Mouse (Mus musculus) neural tube, embryonic 14.5 days (tissue): ENCODE measurements at regions not wholly inside any gene's neighbourhood (a gene's known extent, or its start where the extent isn't known, plus 50 kb on each side); places are given as distances from the start of the nearest gene placed in this dataset.
A peak's percentile ranks its signal among the peaks of the same experiment; 100 is the strongest.

Experiments used
- ATAC-seq: fragments of 200-750 bp; cut with Nextera tagmentation; 2 replicates; pipeline ENCODE4 v1.8.0; 2017; ENCODE audit warnings: low read depth, mild to moderate bottlenecking, moderate TSS enrichment, moderate library complexity
- H3K27ac ChIP-seq: fragments of 300-500 bp; sonication (generic); 2 replicates; pipeline ENCODE4 v1.5.1; 2014; ENCODE audit warnings: low read depth, mild to moderate bottlenecking, control low read depth, low read length, moderate library complexity, mixed read lengths
- H3K27me3 ChIP-seq: fragments of 300-500 bp; sonication (generic); 2 replicates; pipeline ENCODE4 v1.6.1; 2014; ENCODE audit warnings: low read length; ENCODE audit not compliant: control insufficient read depth, insufficient read depth
- H3K36me3 ChIP-seq: fragments of 300-500 bp; sonication (generic); 2 replicates; pipeline ENCODE4 v1.6.1; 2014; ENCODE audit warnings: low read length, mixed read lengths; ENCODE audit not compliant: control insufficient read depth, insufficient read depth
- H3K4me1 ChIP-seq: fragments of 300-500 bp; sonication (generic); 2 replicates; pipeline ENCODE4 v1.6.1; 2014; ENCODE audit warnings: low read length; ENCODE audit not compliant: control insufficient read depth, insufficient read depth
- H3K4me2 ChIP-seq: fragments of 300-500 bp; sonication (generic); 2 replicates; pipeline ENCODE4 v1.6.1; 2014; ENCODE audit warnings: mild to moderate bottlenecking, low read depth, low read length, control low read depth
- H3K4me3 ChIP-seq: fragments of 300-500 bp; sonication (generic); 2 replicates; pipeline ENCODE4 v1.5.1; 2014; ENCODE audit warnings: low read depth, low read length, control low read depth, mixed read lengths
- H3K9ac ChIP-seq: fragments of 300-500 bp; sonication (generic); replicated peaks from 2 replicates; pipeline ENCODE4 v1.6.1; 2014; ENCODE audit warnings: low read depth, mild to moderate bottlenecking, control low read depth, low read length, mixed read lengths
- H3K9me3 ChIP-seq: fragments of 300-500 bp; sonication (generic); 2 replicates; pipeline ENCODE4 v1.6.1; 2016; ENCODE audit warnings: low read length; ENCODE audit not compliant: control insufficient read depth
- WGBS: fragments of 180-500 bp; shearing (Covaris S2); extraction: QIAGEN DNeasy Blood & Tissue Kit; methylation state at CpG from one replicate; pipeline ENCODE4 v1.1.7; 2014; 5-methylcytosine and 5-hydroxymethylcytosine counted together

- H3K4me1 ChIP-seq, result peaks cover 9% of the 10 kb centered on the region
- H3K27me3 ChIP-seq, result no peaks in the 10 kb centered on the region
- WGBS, result 88% methylated on average over 7 of the region's 7 CpGs
- H3K4me3 ChIP-seq, result no peak overlapping the region
- ATAC-seq, result no peak
- H3K36me3 ChIP-seq, result no peaks in the 10 kb centered on the region
- no peaks in the 10 kb centered on the region for H3K9me3 ChIP-seq
- no peak overlapping the region for H3K4me2 ChIP-seq
- H3K27ac ChIP-seq, result no peak overlapping the region
- H3K9ac ChIP-seq, result no peak overlapping the region
Measured at GRCm38 (mm10) chr8:87202639-87203160, 269.7 kb downstream of the Cbln1 start.

GRCm38 (mm10) chr8:87199461-87200131 lies 272.8 kb downstream of the Cbln1 start:
- 5% methylated on average over 8 of the region's 8 CpGs for WGBS
- Histone ChIP-seq H3K4me3 (no peak overlapping the region), H3K27ac (no peak overlapping the region), H3K4me1 (peaks cover 9% of the 10 kb centered on the region), H3K4me2 (peak overlapping the region; percentile 12; the same call in 1 of the 2 replicates), H3K9ac (no peak overlapping the region), H3K9me3 (no peaks in the 10 kb centered on the region), H3K36me3 (no peaks in the 10 kb centered on the region), H3K27me3 (no peaks in the 10 kb centered on the region)
- peak; percentile 46; the same call in 1 of the 2 replicates for ATAC-seq

GRCm38 (mm10) chr8:87197867-87198536 lies 274.4 kb downstream of the Cbln1 start:
- ATAC-seq, result no peak
- no peak overlapping the region for H3K27ac ChIP-seq
- H3K27me3 ChIP-seq, result no peaks in the 10 kb centered on the region; the same call in 1 of the 2 replicates
- no peak overlapping the region for H3K4me3 ChIP-seq
- 27% methylated on average over 8 of the region's 8 CpGs for WGBS
- H3K9me3 ChIP-seq, result no peaks in the 10 kb centered on the region
- no peaks in the 10 kb centered on the region for H3K36me3 ChIP-seq
- no peak overlapping the region for H3K4me2 ChIP-seq
- H3K9ac ChIP-seq, result no peak overlapping the region
- H3K4me1 ChIP-seq, result peaks cover 9% of the 10 kb centered on the region

GRCm38 (mm10) chr8:87197000-87197399 lies 275.4 kb downstream of the Cbln1 start:
- Histone ChIP-seq H3K4me1 (peaks cover 9% of the 10 kb centered on the region), H3K36me3 (no peaks in the 10 kb centered on the region), H3K27me3 (no peaks in the 10 kb centered on the region; the same call in 1 of the 2 replicates), H3K27ac (no peak overlapping the region), H3K4me2 (no peak overlapping the region), H3K9ac (no peak overlapping the region), H3K9me3 (no peaks in the 10 kb centered on the region), H3K4me3 (no peak overlapping the region)
- WGBS, result 72% methylated on average over 5 of the region's 5 CpGs
- ATAC-seq, result no peak

- no peak for ATAC-seq
- no peaks in the 10 kb centered on the region for H3K36me3 ChIP-seq
- H3K4me3 ChIP-seq, result no peak overlapping the region
- H3K27ac ChIP-seq, result no peak overlapping the region
- no peaks in the 10 kb centered on the region; the same call in 1 of the 2 replicates for H3K27me3 ChIP-seq
- no peak overlapping the region for H3K9ac ChIP-seq
- peaks cover 9% of the 10 kb centered on the region for H3K4me1 ChIP-seq
- no peaks in the 10 kb centered on the region for H3K9me3 ChIP-seq
- 44% methylated on average over 5 of the region's 5 CpGs for WGBS
- H3K4me2 ChIP-seq, result no peak overlapping the region
Measured at GRCm38 (mm10) chr8:87196050-87196449, 276.4 kb downstream of the Cbln1 start.

- WGBS, result 64% methylated on average over 13 of the region's 13 CpGs
- no peaks in the 10 kb centered on the region; the same call in 1 of the 2 replicates for H3K27me3 ChIP-seq
- H3K4me3 ChIP-seq, result no peak overlapping the region
- no peak overlapping the region for H3K4me2 ChIP-seq
- no peaks in the 10 kb centered on the region for H3K9me3 ChIP-seq
- no peaks in the 10 kb centered on the region for H3K36me3 ChIP-seq
- no peak overlapping the region for H3K9ac ChIP-seq
- H3K4me1 ChIP-seq, result no peaks in the 10 kb centered on the region
- no peak overlapping the region for H3K27ac ChIP-seq
- no peak for ATAC-seq
Measured at GRCm38 (mm10) chr8:87189791-87190385, 282.5 kb downstream of the Cbln1 start.

- Histone ChIP-seq H3K9ac (no peak overlapping the region), H3K27me3 (no peaks in the 10 kb centered on the region), H3K36me3 (no peaks in the 10 kb centered on the region), H3K9me3 (no peaks in the 10 kb centered on the region), H3K4me2 (no peak overlapping the region), H3K27ac (no peak overlapping the region), H3K4me3 (no peak overlapping the region), H3K4me1 (no peaks in the 10 kb centered on the region)
- ATAC-seq, result no peak
- WGBS, result 67% methylated on average over 4 of the region's 4 CpGs
Measured at GRCm38 (mm10) chr8:87182888-87183287, 289.5 kb downstream of the Cbln1 start.

- Histone ChIP-seq H3K4me3 (no peak overlapping the region), H3K4me2 (no peak overlapping the region), H3K27ac (no peak overlapping the region), H3K36me3 (no peaks in the 10 kb centered on the region), H3K9me3 (no peaks in the 10 kb centered on the region), H3K4me1 (no peaks in the 10 kb centered on the region), H3K9ac (no peak overlapping the region), H3K27me3 (no peaks in the 10 kb centered on the region)
- 86% methylated on average over 4 of the region's 4 CpGs for WGBS
- ATAC-seq, result no peak
Measured at GRCm38 (mm10) chr8:87178561-87178960, 293.5 kb upstream of the N4bp1 start.

- H3K4me3 ChIP-seq, result no peak overlapping the region
- ATAC-seq, result no peak
- no peaks in the 10 kb centered on the region for H3K36me3 ChIP-seq
- H3K9ac ChIP-seq, result no peak overlapping the region
- no peaks in the 10 kb centered on the region for H3K27me3 ChIP-seq
- no peaks in the 10 kb centered on the region for H3K4me1 ChIP-seq
- H3K4me2 ChIP-seq, result no peak overlapping the region
- H3K9me3 ChIP-seq, result no peaks in the 10 kb centered on the region
- 78% methylated on average over 6 of the region's 6 CpGs for WGBS
- no peak overlapping the region for H3K27ac ChIP-seq
Measured at GRCm38 (mm10) chr8:87177620-87178019, 292.6 kb upstream of the N4bp1 start.
